Mouse (Mus musculus) testis, adult 2 months (tissue): ENCODE data around the gene Thpo.

ENCODE experiments used
- CTCF ChIP-seq: fragments of 200-500 bp; IDR thresholded peaks from 2 replicates; pipeline ENCODE4 v1.5.1; 2012; ENCODE audit warnings: low read depth, mild to moderate bottlenecking, inconsistent platforms, low read length, moderate library complexity; ENCODE audit not compliant: control insufficient read depth, insufficient read depth, insufficient replicate concordance
- POLR2A ChIP-seq: fragments of 200-500 bp; IDR thresholded peaks from 2 replicates; pipeline ENCODE4 v1.6.1; 2012; ENCODE audit warnings: low read depth, mild to moderate bottlenecking, inconsistent platforms, low read length, moderate library complexity; ENCODE audit not compliant: control insufficient read depth

GRCm38 (mm10) chr16:20715566-20715965 lies 18.7 kb downstream of the Thpo start:
- TF ChIP-seq POLR2A (no peak), CTCF (no peak)
